Mouse (Mus musculus): ENCODE data around the gene Syngr2.

Syngr2 gene

GRCm38 (mm10) chr11:117836306-117836705 lies 26.8 kb downstream of the Syngr2 start:
- peak; percentile 57 to 70 for DNase-seq

- DNase-seq, result peak; percentile 58 to 75
These were observed 29.1 kb downstream of the Syngr2 start for GRCm38 (mm10) chr11:117838572-117838971.

GRCm38 (mm10) chr11:117839021-117839420 lies 29.6 kb downstream of the Syngr2 start:
- DNase-seq, result no peak

- DNase-seq, result no peak
These were observed 31.4 kb downstream of the Syngr2 start for GRCm38 (mm10) chr11:117840910-117841309.

GRCm38 (mm10) chr11:117843434-117843833 lies 34.0 kb downstream of the Syngr2 start:
- no peak for DNase-seq

- peak; percentile 49 to 90 for DNase-seq
These were observed 35.5 kb downstream of the Syngr2 start for GRCm38 (mm10) chr11:117844997-117845396.

GRCm38 (mm10) chr11:117845651-117846050 lies 36.2 kb downstream of the Syngr2 start:
- DNase-seq, result no peak

GRCm38 (mm10) chr11:117846640-117847039 lies 37.2 kb downstream of the Syngr2 start:
- DNase-seq, result peak; percentile 78 to 85

- DNase-seq, result no peak
These were observed 38.2 kb downstream of the Syngr2 start for GRCm38 (mm10) chr11:117847593-117848215.

GRCm38 (mm10) chr11:117848271-117848984 lies 39.0 kb downstream of the Syngr2 start:
- peak in 1 of 2 experiments; percentile 55 for DNase-seq

GRCm38 (mm10) chr11:117848985-117849671 lies 39.7 kb downstream of the Syngr2 start, which contains the start of gene Birc5:
Gene Birc5, plus strand, starts transcription at chr11:117849251.
- peak; percentile 96 to 98 for DNase-seq

GRCm38 (mm10) chr11:117852875-117853274 lies 43.4 kb downstream of the Syngr2 start:
- peak in 1 of 2 experiments; percentile 55 for DNase-seq

GRCm38 (mm10) chr11:117854241-117854640 lies 44.8 kb downstream of the Syngr2 start:
- no peak for DNase-seq

GRCm38 (mm10) chr11:117855360-117855759 lies 45.9 kb downstream of the Syngr2 start:
- DNase-seq, result no peak

GRCm38 (mm10) chr11:117855975-117856374 lies 46.5 kb downstream of the Syngr2 start:
- no peak for DNase-seq

GRCm38 (mm10) chr11:117857462-117857861 lies 48.0 kb downstream of the Syngr2 start:
- no peak for DNase-seq

- no peak for DNase-seq
These were observed 48.9 kb downstream of the Syngr2 start for GRCm38 (mm10) chr11:117858392-117858791.

- DNase-seq, result no peak
These were observed 51.1 kb downstream of the Syngr2 start, which contains the start of gene Tmem235 for GRCm38 (mm10) chr11:117860601-117861000. Gene Tmem235, plus strand, starts transcription at chr11:117860752.

- DNase-seq, result peak; percentile 67 to 78
These were observed 53.8 kb downstream of the Syngr2 start for GRCm38 (mm10) chr11:117863174-117863856.
